Mouse (Mus musculus) thymus, adult 2 months (tissue): ENCODE data around the gene Noxred1. TPM values are rescaled to one million over a fixed set of nuclear protein-coding genes. Genes with fewer than 3 reads are reported as not detected.
"Not testable (repeated sequence)": the region's sequence is repeated elsewhere in the genome, so short reads cannot be mapped to it uniquely, and the experiment has no call there.

Source experiments
- DNase-seq: peaks from one replicate; pipeline ENCODE4 v3.0.0; 2021
- H3K27ac ChIP-seq: fragments of 200-500 bp; 2 replicates; pipeline ENCODE4 v1.5.1; 2012; ENCODE audit warnings: low read length, control low read depth; ENCODE audit not compliant: control insufficient read depth, insufficient read depth
- H3K27me3 ChIP-seq: fragments of 200-500 bp; 2 replicates; pipeline ENCODE4 v1.6.1; 2012; ENCODE audit warnings: mild to moderate bottlenecking, low read length, moderate library complexity, mixed read lengths; ENCODE audit not compliant: control insufficient read depth, insufficient read depth
- H3K36me3 ChIP-seq: fragments of 200-500 bp; 2 replicates; pipeline ENCODE4 v1.6.1; 2012; ENCODE audit warnings: mild to moderate bottlenecking, low read length, moderate library complexity; ENCODE audit not compliant: control insufficient read depth, insufficient read depth
- H3K4me1 ChIP-seq: fragments of 200-500 bp; replicated peaks from 2 replicates; pipeline ENCODE4 v1.6.1; 2012; ENCODE audit warnings: low read length; ENCODE audit not compliant: control insufficient read depth, insufficient read depth
- H3K4me3 ChIP-seq: fragments of 200-500 bp; 2 replicates; pipeline ENCODE4 v1.5.1; 2012; ENCODE audit warnings: mild to moderate bottlenecking, low read length, control low read depth, moderate library complexity; ENCODE audit not compliant: control insufficient read depth, insufficient read depth
- CTCF ChIP-seq: fragments of 200-500 bp; IDR thresholded peaks from 2 replicates; pipeline ENCODE4 v1.5.1; 2012; ENCODE audit warnings: mild to moderate bottlenecking, control low read depth, low read length, moderate library complexity, borderline replicate concordance; ENCODE audit not compliant: control insufficient read depth, poor library complexity, insufficient read depth; ENCODE audit errors: extremely low read depth
- POLR2A ChIP-seq: fragments of 200-500 bp; IDR thresholded peaks from 2 replicates; pipeline ENCODE4 v1.6.1; 2012; ENCODE audit warnings: mild to moderate bottlenecking, low read length, control low read depth, moderate library complexity; ENCODE audit not compliant: control insufficient read depth, poor library complexity, insufficient read depth; ENCODE audit errors: extremely low read depth
- WGBS: fragments of 180-500 bp; shearing (Covaris S2); methylation state at CpG from one replicate; pipeline ENCODE4 v1.1.7; 2018; 5-methylcytosine and 5-hydroxymethylcytosine counted together
- polyA plus RNA-seq: library from polyadenylated mRNA; depleted of rRNA; stranded (reverse); fragments of >200 nt; gene quantifications from 2 replicates; pipeline ENCODE4 v1.2.3, GENCODE M21; 2012

The Noxred1 gene
- polyA plus RNA-seq, 1 experiment: 0.86 TPM

- H3K4me3 ChIP-seq: no peak overlapping the region
- H3K36me3 ChIP-seq: no peaks in the 10 kb centered on the region
- no peak for DNase-seq
- H3K27me3 ChIP-seq: no peaks in the 10 kb centered on the region
- no peaks in the 10 kb centered on the region for H3K4me1 ChIP-seq
- no peak for TF ChIP-seq CTCF
- TF ChIP-seq POLR2A: no peak
- no peak overlapping the region for H3K27ac ChIP-seq
- 91% methylated on average over 2 of the region's 2 CpGs for WGBS
Observed at GRCm38 (mm10) chr12:87212844-87213606, 25.5 kb downstream of the Noxred1 start.

GRCm38 (mm10) chr12:87205789-87206188 lies 32.7 kb downstream of the Noxred1 start:
- not testable (repeated sequence) for H3K27me3 ChIP-seq, H3K4me1 ChIP-seq, H3K4me3 ChIP-seq, H3K27ac ChIP-seq, DNase-seq, H3K36me3 ChIP-seq
- 96% methylated on average over 5 of the region's 5 CpGs for WGBS

GRCm38 (mm10) chr12:87201694-87202093 lies 36.8 kb downstream of the Noxred1 start:
- no peaks in the 10 kb centered on the region for H3K27me3 ChIP-seq
- TF ChIP-seq POLR2A (no peak), CTCF (no peak)
- H3K27ac ChIP-seq: no peak overlapping the region
- DNase-seq: no peak
- no peak overlapping the region for H3K4me3 ChIP-seq
- 66% methylated on average over 5 of the region's 5 CpGs for WGBS
- peaks cover 7% of the 10 kb centered on the region for H3K4me1 ChIP-seq
- no peaks in the 10 kb centered on the region for H3K36me3 ChIP-seq

GRCm38 (mm10) chr12:87199973-87200586 lies 38.5 kb downstream of the Noxred1 start, which contains the start of gene Tmed8:
TSS of gene Tmed8 (minus strand) at chr12:87200454.
- Histone ChIP-seq H3K4me1 (peaks cover 7% of the 10 kb centered on the region), H3K36me3 (no peaks in the 10 kb centered on the region), H3K4me3 (peak within 1 kb of the TSS; percentile 85), H3K27me3 (no peaks in the 10 kb centered on the region), H3K27ac (no peak within 1 kb of the TSS)
- WGBS: 1% methylated on average over 70 of the region's 70 CpGs
- no peak for TF ChIP-seq CTCF
- TF ChIP-seq POLR2A: no peak
- peak; percentile 87 for DNase-seq

GRCm38 (mm10) chr12:87199206-87199972 lies 39.1 kb downstream of the Noxred1 start, which contains the start of gene Samd15:
TSS of gene Samd15 (plus strand) at chr12:87199723.
- Histone ChIP-seq H3K4me1 (peaks cover 7% of the 10 kb centered on the region), H3K27me3 (no peaks in the 10 kb centered on the region), H3K36me3 (no peaks in the 10 kb centered on the region), H3K4me3 (peak within 1 kb of the TSS; percentile 85), H3K27ac (no peak within 1 kb of the TSS)
- WGBS: 1% methylated on average over 38 of the region's 38 CpGs
- peak; percentile 74 for DNase-seq
- TF ChIP-seq CTCF (no peak), POLR2A (no peak)

GRCm38 (mm10) chr12:87198792-87199191 lies 39.7 kb downstream of the Noxred1 start:
- WGBS: 65% methylated on average over 6 of the region's 6 CpGs
- Histone ChIP-seq H3K27ac (no peak overlapping the region), H3K4me1 (peaks cover 7% of the 10 kb centered on the region), H3K27me3 (no peaks in the 10 kb centered on the region), H3K36me3 (no peaks in the 10 kb centered on the region), H3K4me3 (no peak overlapping the region)
- TF ChIP-seq CTCF (no peak), POLR2A (no peak)
- DNase-seq: no peak

GRCm38 (mm10) chr12:87196310-87196709 lies 42.2 kb downstream of the Noxred1 start:
- TF ChIP-seq CTCF (no peak), POLR2A (no peak)
- H3K4me3 ChIP-seq: no peak overlapping the region
- H3K27ac ChIP-seq: no peak overlapping the region
- DNase-seq: no peak
- no peaks in the 10 kb centered on the region for H3K36me3 ChIP-seq
- peaks cover 9% of the 10 kb centered on the region for H3K4me1 ChIP-seq
- H3K27me3 ChIP-seq: no peaks in the 10 kb centered on the region
